Mouse (Mus musculus) kidney, adult 10 weeks (tissue): ENCODE measurements around the gene Bola3. TPM values are rescaled to one million over a fixed set of nuclear protein-coding genes. Genes with fewer than 3 reads are reported as not detected.

Source experiments
- polyA plus RNA-seq: library from polyadenylated mRNA; stranded (reverse); fragments of 350-450 nt; fragmentation: Illumina TruSeq; extraction: RNeasy Lipid Tissue Mini Kit (QIAGEN cat#74804); gene quantifications from one replicate; pipeline ENCODE4 v1.2.3, GENCODE M21; 2014; ENCODE audit warnings: low read depth, low replicate concordance

Gene Bola3
- 118 TPM for polyA plus RNA-seq

DNA sequence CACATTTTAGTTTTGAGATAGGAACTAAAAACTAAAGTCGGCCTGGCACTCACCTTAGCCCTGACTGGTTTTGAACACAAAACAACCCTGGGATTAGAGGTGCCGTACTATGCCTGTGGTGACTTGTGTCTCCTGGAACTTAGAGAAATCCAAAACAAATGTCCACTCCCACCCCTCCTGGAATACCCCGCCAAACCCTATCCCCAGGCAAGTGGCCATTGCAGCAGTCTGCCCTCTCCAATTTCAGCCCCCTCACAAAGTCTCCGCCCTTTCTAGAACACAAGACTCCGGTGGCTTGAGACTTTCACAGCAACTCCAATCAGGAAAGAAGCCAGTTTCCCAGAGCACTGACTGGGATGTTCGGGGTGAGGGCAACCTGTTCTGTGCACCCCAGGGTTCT lies at the start of gene Bola3:
Gene Bola3, plus strand, starts transcription at position 275 of the 400 bp plus-strand sequence.

DNA sequence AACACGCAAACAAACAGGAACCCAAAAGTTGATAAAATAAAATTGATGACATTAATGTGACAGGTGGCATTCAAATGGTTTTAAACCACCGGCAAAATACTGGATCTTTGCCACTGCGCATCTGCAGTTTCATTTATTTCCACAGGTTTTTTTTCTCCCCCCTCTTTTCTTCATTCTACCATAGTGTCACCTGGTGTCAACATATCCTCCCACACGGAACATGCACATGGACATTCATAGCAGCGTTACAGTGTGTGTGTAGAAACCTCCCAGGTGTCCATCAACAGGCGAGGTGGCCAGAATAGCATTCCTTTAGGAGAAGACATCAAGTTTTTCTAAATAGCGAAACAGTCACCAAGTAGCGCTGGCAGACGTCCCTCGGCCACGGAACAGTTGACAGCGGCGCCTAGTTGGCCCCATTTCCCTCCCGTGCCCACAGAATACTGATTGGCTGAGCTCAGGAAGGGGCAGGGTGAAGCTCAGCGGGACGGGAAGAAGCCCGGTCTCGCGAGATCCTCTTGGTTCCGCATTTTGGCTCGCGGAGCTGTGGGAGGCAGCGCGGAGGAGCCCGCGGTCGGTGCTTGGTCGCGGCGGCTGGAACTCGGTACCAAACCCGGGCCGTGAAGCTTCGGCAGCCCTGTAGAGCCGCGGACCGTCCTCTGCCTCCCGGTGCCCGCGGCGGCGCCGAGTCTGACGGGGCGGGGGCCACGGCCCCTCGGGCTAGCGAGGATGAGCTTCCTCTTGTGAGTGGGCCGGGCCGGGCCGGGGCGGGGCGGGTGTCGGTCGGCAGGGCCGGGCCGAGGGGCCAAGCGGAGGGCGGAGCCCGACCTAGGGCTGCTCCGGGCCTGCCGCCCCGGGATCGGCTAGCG lies 23.2 kb upstream of the Bola3 start, which contains the start of the genes Mthfd2 and Mob1a:
Gene Mthfd2, minus strand, starts transcription at position 384 of the 869 bp plus-strand sequence.
Gene Mob1a, plus strand, starts transcription at position 492 of the 869 bp plus-strand sequence.

Other genes with a start within 250 kb of the Bola3 start
- gene Ccdc142, start 247.5 kb upstream of the Bola3 start, polyA plus RNA-seq: not detected
- 0.53 TPM for gene Gm42688, start 247.5 kb upstream of the Bola3 start, polyA plus RNA-seq
- gene Mrpl53, start 240.1 kb upstream of the Bola3 start, polyA plus RNA-seq: 50.2 TPM
- gene Mogs, start 233.7 kb upstream of the Bola3 start, polyA plus RNA-seq: 2.3 TPM
- 2.1 TPM for gene Wbp1, start 227.6 kb upstream of the Bola3 start, polyA plus RNA-seq
- gene Ino80b, start 223.7 kb upstream of the Bola3 start, polyA plus RNA-seq: not detected
- gene Rtkn, start 213.7 kb upstream of the Bola3 start, polyA plus RNA-seq: 0.24 TPM
- gene Wdr54, start 192.8 kb upstream of the Bola3 start, polyA plus RNA-seq: not detected
- not detected for gene 1700003E16Rik, start 192.7 kb upstream of the Bola3 start, polyA plus RNA-seq
- 10.8 TPM for gene Dctn1, start 183.2 kb upstream of the Bola3 start, polyA plus RNA-seq
- 0.65 TPM for gene Slc4a5, start 129.3 kb upstream of the Bola3 start, polyA plus RNA-seq
- 3.4 TPM for gene Mthfd2, start 23.2 kb upstream of the Bola3 start, polyA plus RNA-seq
- gene Mob1a, start 23.1 kb upstream of the Bola3 start, polyA plus RNA-seq: 94.8 TPM
- gene Tet3, start 109.9 kb downstream of the Bola3 start, polyA plus RNA-seq: 5.5 TPM
- 18.8 TPM for gene Dguok, start 157.8 kb downstream of the Bola3 start, polyA plus RNA-seq
- gene Actg2, start 187.1 kb downstream of the Bola3 start, polyA plus RNA-seq: 0.81 TPM
- 58.8 TPM for gene Stambp, start 223.6 kb downstream of the Bola3 start, polyA plus RNA-seq